Mouse (Mus musculus): ENCODE results near the gene Itga7. TPM values are rescaled to one million over a fixed set of nuclear protein-coding genes. Genes with fewer than 3 reads are reported as not detected.

Gene Itga7
- polyA plus RNA-seq, 1 experiment from 2014 or later = 3.3 TPM

DNA sequence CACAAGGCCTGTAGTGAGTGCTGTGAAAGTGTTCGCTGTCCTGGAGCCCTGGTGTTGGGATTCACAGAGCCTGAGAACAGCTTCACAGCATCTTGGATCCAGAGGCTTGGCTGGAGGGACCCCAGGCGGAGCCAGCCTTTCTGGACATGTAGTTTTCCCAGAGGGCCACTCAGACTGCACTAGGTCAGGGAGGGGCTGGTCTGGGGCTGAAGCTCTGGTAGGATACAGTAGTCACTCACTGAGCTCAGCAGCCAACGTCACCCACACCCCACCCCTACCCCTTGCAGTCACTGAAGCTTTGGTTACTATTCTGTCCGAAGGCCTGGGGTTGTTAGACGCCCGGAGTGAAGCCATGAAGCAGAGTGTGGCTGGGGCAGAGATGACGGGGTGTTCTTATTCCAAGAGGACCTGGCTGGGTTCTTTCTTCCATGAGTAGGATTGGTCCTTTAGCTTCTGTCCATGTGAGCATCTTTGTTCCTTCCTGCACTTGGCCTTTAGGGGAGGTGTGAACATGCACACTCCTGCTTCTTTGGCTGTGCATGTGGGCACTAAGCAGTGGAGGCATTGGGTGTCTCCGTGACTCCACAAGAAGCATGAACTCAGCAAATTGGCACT lies 2.3 kb downstream of the Itga7 start:
- no peaks in the 10 kb centered on the region for H3K36me3 ChIP-seq (ENCODE audit: control insufficient read depth, insufficient read depth, low read length)
- no peak overlapping the region for H3K4me3 ChIP-seq (ENCODE audit: low read depth, low read length)
- H3K27ac ChIP-seq (ENCODE audit: low read depth, low read length) = no peak overlapping the region
- H3K9ac ChIP-seq (replicated peaks; ENCODE audit: low read depth, low read length) = no peak overlapping the region
- no peaks in the 10 kb centered on the region for H3K4me1 ChIP-seq (ENCODE audit: control insufficient read depth, insufficient read depth, low read length)
- no peaks in the 10 kb centered on the region for H3K9me3 ChIP-seq (ENCODE audit: control insufficient read depth, low read length)
- 75% methylated on average over 8 of the region's 8 CpGs for WGBS
- peaks cover 20% of the 10 kb centered on the region for H3K27me3 ChIP-seq (ENCODE audit: control insufficient read depth, insufficient read depth, low read length)
- ATAC-seq (ENCODE audit: low read depth) = no peak
- H3K4me2 ChIP-seq (ENCODE audit: low read depth, low read length) = no peak overlapping the region; the same call in 1 of the 2 replicates

DNA sequence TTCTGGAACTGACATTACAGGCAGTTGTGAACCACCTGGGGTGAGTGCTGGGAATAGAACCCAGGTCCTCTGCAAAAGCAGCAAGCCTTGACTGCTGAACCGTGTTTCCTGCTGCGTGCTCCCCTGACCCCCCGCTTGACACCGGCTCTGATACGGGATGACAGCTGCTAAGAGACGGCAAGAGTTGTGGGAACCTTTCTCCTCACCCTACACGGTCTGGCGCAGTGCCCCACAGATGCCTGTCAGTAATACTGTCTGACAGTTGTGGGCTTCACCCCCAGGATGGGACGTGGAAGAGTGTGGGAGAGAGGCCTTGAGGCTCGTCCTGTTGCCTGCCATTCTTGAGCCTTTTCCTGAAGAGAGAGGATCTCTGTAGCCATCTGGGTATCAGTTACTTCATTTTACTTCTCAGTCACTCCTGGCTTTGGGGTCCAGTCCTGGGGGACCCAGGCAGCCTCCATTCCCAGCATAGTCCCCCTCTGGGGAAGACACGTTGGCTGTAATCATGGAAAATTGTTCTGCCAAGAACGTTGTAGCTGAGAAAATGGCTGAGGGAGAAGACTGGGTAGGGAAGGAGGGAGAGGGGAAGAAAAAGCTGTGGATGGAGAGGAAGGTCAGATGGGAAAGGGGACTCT lies 4.3 kb downstream of the Itga7 start:
- 71% methylated on average over 12 of the region's 12 CpGs for WGBS
- H3K9ac ChIP-seq (replicated peaks; ENCODE audit: low read depth, low read length) = no peak overlapping the region
- H3K36me3 ChIP-seq (ENCODE audit: control insufficient read depth, insufficient read depth, low read length) = no peaks in the 10 kb centered on the region
- peaks cover 13% of the 10 kb centered on the region for H3K27me3 ChIP-seq (ENCODE audit: control insufficient read depth, insufficient read depth, low read length)
- no peak overlapping the region for H3K4me3 ChIP-seq (ENCODE audit: low read depth, low read length)
- H3K27ac ChIP-seq (ENCODE audit: low read depth, low read length) = no peak overlapping the region
- H3K9me3 ChIP-seq (ENCODE audit: control insufficient read depth, low read length) = no peaks in the 10 kb centered on the region
- no peak for ATAC-seq (ENCODE audit: low read depth)
- H3K4me2 ChIP-seq (ENCODE audit: low read depth, low read length) = no peak overlapping the region
- no peaks in the 10 kb centered on the region for H3K4me1 ChIP-seq (ENCODE audit: control insufficient read depth, insufficient read depth, low read length)

DNA sequence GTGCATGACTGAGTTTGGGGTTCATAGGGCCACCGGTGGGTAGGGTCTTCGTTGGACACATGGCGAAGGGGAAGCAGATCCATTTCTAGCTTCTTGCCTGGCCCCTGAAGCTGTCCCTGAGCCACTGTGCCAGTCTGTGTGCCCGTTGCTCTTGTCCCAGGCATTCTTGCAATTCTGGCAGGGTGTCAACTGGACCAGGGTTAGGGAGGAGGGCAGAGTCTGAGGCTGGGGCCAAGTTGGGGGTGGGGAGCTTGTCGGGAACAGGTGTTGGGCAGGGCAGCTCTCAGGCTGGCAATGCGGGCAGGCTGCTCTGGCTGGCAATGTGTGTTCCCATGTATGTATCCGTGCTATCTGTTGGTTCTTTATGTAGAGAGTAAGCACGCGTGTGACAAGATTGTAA lies 4.8 kb downstream of the Itga7 start:
- no peak for ATAC-seq (ENCODE audit: low read depth)
- H3K9ac ChIP-seq (replicated peaks; ENCODE audit: low read depth, low read length) = no peak overlapping the region
- no peak overlapping the region for H3K4me3 ChIP-seq (ENCODE audit: low read depth, low read length)
- H3K9me3 ChIP-seq (ENCODE audit: control insufficient read depth, low read length) = no peaks in the 10 kb centered on the region
- H3K27me3 ChIP-seq (ENCODE audit: control insufficient read depth, insufficient read depth, low read length) = peaks cover 12% of the 10 kb centered on the region
- no peaks in the 10 kb centered on the region for H3K36me3 ChIP-seq (ENCODE audit: control insufficient read depth, insufficient read depth, low read length)
- H3K4me2 ChIP-seq (ENCODE audit: low read depth, low read length) = no peak overlapping the region
- 78% methylated on average over 9 of the region's 9 CpGs for WGBS
- no peaks in the 10 kb centered on the region for H3K4me1 ChIP-seq (ENCODE audit: control insufficient read depth, insufficient read depth, low read length)
- no peak overlapping the region for H3K27ac ChIP-seq (ENCODE audit: low read depth, low read length)

DNA sequence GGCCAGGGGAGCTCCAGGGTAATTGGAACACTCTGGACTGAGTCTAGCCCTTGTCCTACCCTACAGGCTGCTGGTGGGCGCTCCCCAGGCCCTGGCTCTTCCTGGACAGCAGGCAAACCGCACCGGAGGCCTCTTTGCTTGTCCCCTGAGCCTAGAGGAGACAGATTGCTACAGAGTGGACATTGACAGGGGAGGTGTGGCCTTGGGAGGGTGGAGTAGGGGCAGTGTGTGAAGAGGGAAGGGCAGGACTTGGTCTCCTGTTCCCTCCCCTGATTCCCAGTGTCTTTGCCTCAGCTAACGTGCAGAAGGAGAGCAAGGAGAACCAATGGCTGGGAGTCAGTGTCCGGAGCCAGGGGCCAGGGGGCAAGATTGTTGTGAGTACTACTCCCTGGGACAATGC lies 5.4 kb downstream of the Itga7 start:
- Histone ChIP-seq H3K4me3 (ENCODE audit: low read depth, low read length) (no peak overlapping the region), H3K4me2 (ENCODE audit: low read depth, low read length) (no peak overlapping the region), H3K27ac (ENCODE audit: low read depth, low read length) (no peak overlapping the region), H3K9ac (replicated peaks; ENCODE audit: low read depth, low read length) (no peak overlapping the region), H3K36me3 (ENCODE audit: control insufficient read depth, insufficient read depth, low read length) (no peaks in the 10 kb centered on the region), H3K9me3 (ENCODE audit: control insufficient read depth, low read length) (no peaks in the 10 kb centered on the region), H3K27me3 (ENCODE audit: control insufficient read depth, insufficient read depth, low read length) (peaks cover 9% of the 10 kb centered on the region; the same call in 1 of the 2 replicates), H3K4me1 (ENCODE audit: control insufficient read depth, insufficient read depth, low read length) (no peaks in the 10 kb centered on the region)
- 64% methylated on average over 5 of the region's 5 CpGs for WGBS
- no peak for ATAC-seq (ENCODE audit: low read depth)

DNA sequence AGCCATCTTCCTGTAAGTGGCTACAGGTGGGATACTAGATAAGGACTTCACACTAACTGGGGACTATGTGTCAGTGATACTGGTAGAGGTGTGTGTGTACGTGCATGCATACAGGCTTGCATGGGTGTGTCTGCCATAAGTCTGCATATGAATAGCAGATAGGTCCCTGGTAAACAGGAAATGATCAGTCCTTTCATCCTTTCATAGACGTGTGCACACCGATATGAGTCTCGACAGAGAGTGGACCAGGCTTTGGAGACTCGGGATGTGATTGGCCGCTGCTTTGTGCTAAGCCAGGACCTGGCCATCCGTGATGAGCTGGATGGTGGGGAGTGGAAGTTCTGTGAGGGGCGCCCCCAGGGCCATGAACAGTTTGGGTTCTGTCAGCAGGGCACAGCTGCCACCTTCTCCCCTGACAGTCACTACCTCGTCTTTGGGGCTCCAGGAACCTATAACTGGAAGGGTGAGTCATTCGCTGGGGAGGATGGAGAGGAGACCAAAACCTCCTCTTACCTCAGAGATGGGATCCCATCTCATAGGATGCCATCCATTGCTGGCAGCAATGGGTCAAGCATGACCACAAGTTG lies 7.0 kb downstream of the Itga7 start:
- no peak for ATAC-seq (ENCODE audit: low read depth)
- Histone ChIP-seq H3K4me3 (ENCODE audit: low read depth, low read length) (no peak overlapping the region), H3K9ac (replicated peaks; ENCODE audit: low read depth, low read length) (no peak overlapping the region), H3K4me2 (ENCODE audit: low read depth, low read length) (no peak overlapping the region), H3K9me3 (ENCODE audit: control insufficient read depth, low read length) (no peaks in the 10 kb centered on the region), H3K4me1 (ENCODE audit: control insufficient read depth, insufficient read depth, low read length) (no peaks in the 10 kb centered on the region), H3K27me3 (ENCODE audit: control insufficient read depth, insufficient read depth, low read length) (no peaks in the 10 kb centered on the region), H3K36me3 (ENCODE audit: control insufficient read depth, insufficient read depth, low read length) (no peaks in the 10 kb centered on the region), H3K27ac (ENCODE audit: low read depth, low read length) (no peak overlapping the region)
- WGBS = 86% methylated on average over 10 of the region's 10 CpGs

DNA sequence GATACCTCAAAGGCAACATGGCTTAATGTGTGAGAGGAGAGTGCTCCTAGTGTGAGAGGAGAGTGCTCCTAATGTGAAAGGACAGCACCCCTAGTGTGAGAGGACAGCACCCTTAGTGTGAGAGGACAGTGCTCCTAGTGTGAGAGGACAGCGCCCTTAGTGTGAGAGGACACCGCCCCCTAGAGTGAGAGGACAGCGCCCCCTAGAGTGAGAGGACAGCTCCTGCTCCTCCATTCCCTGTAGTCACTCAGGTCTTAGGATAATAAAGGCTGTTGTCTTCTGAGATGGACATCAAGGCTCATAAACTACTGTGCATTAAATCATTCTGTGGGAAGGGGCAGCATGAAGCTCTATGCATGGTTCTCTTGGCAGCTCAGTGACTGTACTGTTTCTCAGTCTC lies 12.1 kb downstream of the Itga7 start:
- Histone ChIP-seq H3K9ac (replicated peaks; ENCODE audit: low read depth, low read length) (no peak overlapping the region), H3K4me3 (ENCODE audit: low read depth, low read length) (no peak overlapping the region), H3K27me3 (ENCODE audit: control insufficient read depth, insufficient read depth, low read length) (no peaks in the 10 kb centered on the region), H3K27ac (ENCODE audit: low read depth, low read length) (no peak overlapping the region), H3K9me3 (ENCODE audit: control insufficient read depth, low read length) (no peaks in the 10 kb centered on the region), H3K36me3 (ENCODE audit: control insufficient read depth, insufficient read depth, low read length) (no peaks in the 10 kb centered on the region), H3K4me1 (ENCODE audit: control insufficient read depth, insufficient read depth, low read length) (no peaks in the 10 kb centered on the region), H3K4me2 (ENCODE audit: low read depth, low read length) (no peak overlapping the region)
- WGBS = 29% methylated on average over 3 of the region's 3 CpGs
- no peak for ATAC-seq (ENCODE audit: low read depth)

DNA sequence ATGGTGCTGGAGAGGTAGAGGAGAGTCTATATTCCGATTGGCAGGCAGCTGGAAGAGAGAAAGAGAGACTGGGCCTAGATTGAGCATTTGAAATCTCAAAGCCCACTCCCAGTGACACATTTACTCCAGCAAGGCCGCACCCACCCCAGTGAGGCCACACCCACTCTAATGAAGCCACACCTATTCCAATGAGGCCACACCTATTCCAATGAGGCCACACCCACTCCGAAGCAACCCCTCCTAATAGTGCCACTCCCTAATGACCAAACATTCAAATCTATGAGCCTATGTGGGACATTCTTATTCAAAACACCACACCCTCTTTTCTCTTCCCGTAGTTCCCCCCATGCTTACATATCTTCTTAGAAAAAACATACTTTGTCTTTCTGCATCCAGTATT lies 13.9 kb downstream of the Itga7 start:
- ATAC-seq (ENCODE audit: low read depth) = no peak
- no peaks in the 10 kb centered on the region for H3K4me1 ChIP-seq (ENCODE audit: control insufficient read depth, insufficient read depth, low read length)
- H3K27ac ChIP-seq (ENCODE audit: low read depth, low read length) = no peak overlapping the region
- H3K36me3 ChIP-seq (ENCODE audit: control insufficient read depth, insufficient read depth, low read length) = no peaks in the 10 kb centered on the region
- WGBS = 95% methylated on average over 4 of the region's 4 CpGs
- H3K9ac ChIP-seq (replicated peaks; ENCODE audit: low read depth, low read length) = no peak overlapping the region
- no peak overlapping the region for H3K4me3 ChIP-seq (ENCODE audit: low read depth, low read length)
- H3K4me2 ChIP-seq (ENCODE audit: low read depth, low read length) = no peak overlapping the region
- no peaks in the 10 kb centered on the region for H3K27me3 ChIP-seq (ENCODE audit: control insufficient read depth, insufficient read depth, low read length)
- H3K9me3 ChIP-seq (ENCODE audit: control insufficient read depth, low read length) = no peaks in the 10 kb centered on the region

DNA sequence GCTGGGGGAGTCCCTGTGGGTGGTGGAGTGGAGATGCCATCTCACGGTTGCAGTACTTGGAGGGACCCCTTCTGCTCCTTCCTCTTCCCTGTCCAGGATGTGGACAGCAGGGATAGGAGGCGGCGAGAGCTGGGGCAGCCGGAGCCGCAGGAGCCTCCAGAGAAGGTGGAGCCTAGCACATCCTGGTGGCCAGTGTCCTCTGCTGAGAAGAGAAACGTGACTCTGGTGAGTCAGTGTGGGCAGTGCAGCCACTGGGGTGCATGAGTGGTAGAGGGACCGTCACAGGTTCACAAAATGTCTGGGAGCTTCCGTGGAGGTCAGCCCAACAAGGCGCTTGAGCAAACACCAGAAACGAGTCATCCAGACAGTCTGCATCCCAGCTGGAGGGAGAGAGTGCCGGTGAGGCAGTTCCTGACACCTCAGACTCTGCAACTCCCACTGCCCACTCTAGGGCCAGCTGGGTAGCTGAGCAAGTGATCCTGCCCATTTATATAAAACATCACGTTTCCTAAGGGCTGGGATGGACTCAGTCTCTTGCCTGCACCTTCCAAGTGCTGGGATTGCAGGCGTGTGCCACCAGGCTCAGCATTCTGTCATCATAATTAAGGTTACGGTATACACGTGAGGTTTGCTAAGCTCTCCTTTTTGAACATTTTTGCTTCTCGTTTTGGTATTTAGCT lies 16.7 kb downstream of the Itga7 start:
- Histone ChIP-seq H3K4me3 (ENCODE audit: low read depth, low read length) (no peak overlapping the region), H3K27ac (ENCODE audit: low read depth, low read length) (no peak overlapping the region), H3K36me3 (ENCODE audit: control insufficient read depth, insufficient read depth, low read length) (no peaks in the 10 kb centered on the region), H3K4me2 (ENCODE audit: low read depth, low read length) (no peak overlapping the region), H3K27me3 (ENCODE audit: control insufficient read depth, insufficient read depth, low read length) (no peaks in the 10 kb centered on the region), H3K9me3 (ENCODE audit: control insufficient read depth, low read length) (no peaks in the 10 kb centered on the region), H3K9ac (replicated peaks; ENCODE audit: low read depth, low read length) (no peak overlapping the region), H3K4me1 (ENCODE audit: control insufficient read depth, insufficient read depth, low read length) (no peaks in the 10 kb centered on the region)
- no peak for ATAC-seq (ENCODE audit: low read depth)
- WGBS = 71% methylated on average over 16 of the region's 16 CpGs

DNA sequence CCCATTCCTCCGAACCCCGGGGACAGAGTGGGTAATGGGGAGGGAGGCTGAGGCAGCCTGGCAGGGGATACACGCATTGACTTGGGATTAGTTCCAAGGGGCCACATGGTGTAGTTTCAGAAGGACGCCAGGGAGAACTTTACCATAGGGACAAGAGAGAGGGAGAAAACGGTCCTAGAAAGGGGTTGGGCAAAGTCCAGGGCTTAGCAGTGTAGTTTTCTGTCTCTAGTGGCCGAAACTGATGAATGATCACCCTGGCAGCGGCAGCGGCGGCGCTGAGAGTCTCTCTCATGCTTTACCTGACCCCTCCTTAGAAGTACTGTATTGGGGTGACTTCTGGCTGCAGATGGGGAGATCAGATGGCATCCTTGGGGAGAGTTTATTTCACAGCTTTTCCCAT lies 24.7 kb downstream of the Itga7 start:
- no peaks in the 10 kb centered on the region for H3K36me3 ChIP-seq (ENCODE audit: control insufficient read depth, insufficient read depth, low read length)
- H3K9ac ChIP-seq (replicated peaks; ENCODE audit: low read depth, low read length) = no peak overlapping the region
- H3K9me3 ChIP-seq (ENCODE audit: control insufficient read depth, low read length) = no peaks in the 10 kb centered on the region
- H3K27ac ChIP-seq (ENCODE audit: low read depth, low read length) = no peak overlapping the region
- 83% methylated on average over 10 of the region's 10 CpGs for WGBS
- no peaks in the 10 kb centered on the region for H3K27me3 ChIP-seq (ENCODE audit: control insufficient read depth, insufficient read depth, low read length)
- no peak overlapping the region for H3K4me2 ChIP-seq (ENCODE audit: low read depth, low read length)
- no peaks in the 10 kb centered on the region for H3K4me1 ChIP-seq (ENCODE audit: control insufficient read depth, insufficient read depth, low read length)
- ATAC-seq (ENCODE audit: low read depth) = no peak
- no peak overlapping the region for H3K4me3 ChIP-seq (ENCODE audit: low read depth, low read length)

Measured in neural tube, embryonic 14.5 days (tissue).